Comparison of ENCODE assay signal across 20 mouse cellular contexts in genomic region chr19:27598350-27598749, GRCm38 (mm10).
A peak's percentile ranks its signal among the peaks of the same experiment; 100 is the strongest.
DNase-seq lines count a peak whose midpoint lies in the region; ATAC-seq and TF ChIP-seq lines count a peak whose summit lies in the region.
"Had no signal": no experiment of that assay in that cellular context is flagged by ENCODE, and none has a peak within 500 bp of the region (broad histone marks: within the 10 kb centered on the region; RNA-seq: fewer than 3 reads in every experiment).

No protein-coding gene starts in this region.

- H3K9me3 ChIP-seq in intestine, embryonic 14.5 days (ENCODE audit: control insufficient read depth, low read length) = no peaks in the 10 kb centered on the region
- no peaks in the 10 kb centered on the region for H3K9me3 ChIP-seq in intestine, embryonic 16.5 days (ENCODE audit: control insufficient read depth, low read length)
- H3K9me3 ChIP-seq: embryonic facial prominence, embryonic 13.5 days; liver, embryonic 15.5 days; megakaryocyte, embryonic 14.5 days; midbrain, embryonic 15.5 days had no signal

- no peak for ATAC-seq in intestine, embryonic 14.5 days (replicated peaks; ENCODE audit: low FRiP score, low TSS enrichment, low read depth)
- no peak for ATAC-seq in intestine, embryonic 16.5 days
- ATAC-seq: inflammation-experienced regulatory T-cells, adult 6 months; midbrain, embryonic 15.5 days had no signal

- H3K27ac ChIP-seq in intestine, embryonic 14.5 days (ENCODE audit: low read depth) = no peak overlapping the region
- no peak overlapping the region for H3K27ac ChIP-seq in intestine, embryonic 16.5 days (ENCODE audit: low read length)
- peak overlapping the region; percentile 68; the same call in 1 of the 2 replicates for H3K27ac ChIP-seq in layer of hippocampus, adult 2 months
- H3K27ac ChIP-seq: embryonic facial prominence, embryonic 13.5 days; liver, embryonic 15.5 days; midbrain, embryonic 15.5 days; stomach, postnatal 0 days had no signal

- H3K27me3 ChIP-seq in intestine, embryonic 14.5 days (replicated peaks; ENCODE audit: control insufficient read depth, insufficient read depth, low read length) = no peaks in the 10 kb centered on the region
- no peaks in the 10 kb centered on the region for H3K27me3 ChIP-seq in intestine, embryonic 16.5 days (replicated peaks; ENCODE audit: control insufficient read depth, insufficient read depth, low read length)
- H3K27me3 ChIP-seq: embryonic facial prominence, embryonic 13.5 days; liver, embryonic 15.5 days; megakaryocyte, embryonic 14.5 days; midbrain, embryonic 15.5 days had no signal

- TF ChIP-seq CTCF in layer of hippocampus, adult 2 months (conservative IDR thresholded peaks at IDR 0.05) = no peak

- WGBS in intestine, embryonic 14.5 days = 94% methylated on average over 5 of the region's 5 CpGs
- WGBS in intestine, embryonic 16.5 days = 84% methylated on average over 5 of the region's 5 CpGs

- no peak overlapping the region for H3K9ac ChIP-seq in intestine, embryonic 14.5 days (ENCODE audit: low read length)
- no peak overlapping the region for H3K9ac ChIP-seq in intestine, embryonic 16.5 days (ENCODE audit: low read depth, low read length)
- H3K9ac ChIP-seq: embryonic facial prominence, embryonic 13.5 days; liver, embryonic 15.5 days; midbrain, embryonic 15.5 days had no signal

- DNase-seq in cerebellum, postnatal 14 days = peak; percentile 34 to 42
- DNase-seq in cerebellum, postnatal 36 days = no peak
- peak; percentile 45 for DNase-seq in intestine, embryonic 14.5 days (ENCODE audit: low spot score)
- DNase-seq in layer of hippocampus, adult 2 months (ENCODE audit: low spot score in 2 of 2) = peak; percentile 44 to 72
- DNase-seq in right cerebral cortex, postnatal 25 days = peak; percentile 38
- DNase-seq in urinary bladder, postnatal 10 days (ENCODE audit: low spot score) = no peak
- no peak for DNase-seq in lung, postnatal 25 days (ENCODE audit: low spot score)
- DNase-seq: adrenal gland, adult 8-10 months; cerebellum, adult 11-12 months; heart, postnatal 4 days; lung, postnatal 10 days; retina, postnatal 1 day; thymus, postnatal 14 days had no signal

- H3K36me3 ChIP-seq in intestine, embryonic 14.5 days (ENCODE audit: control insufficient read depth, insufficient read depth, low read length) = no peaks in the 10 kb centered on the region
- no peaks in the 10 kb centered on the region for H3K36me3 ChIP-seq in intestine, embryonic 16.5 days (ENCODE audit: control insufficient read depth, insufficient read depth, low read length)
- H3K36me3 ChIP-seq: embryonic facial prominence, embryonic 13.5 days; liver, embryonic 15.5 days; midbrain, embryonic 15.5 days had no signal

- H3K4me2 ChIP-seq in intestine, embryonic 14.5 days (ENCODE audit: low read length) = no peak overlapping the region
- no peak overlapping the region for H3K4me2 ChIP-seq in intestine, embryonic 16.5 days (ENCODE audit: low read depth, low read length)
- H3K4me2 ChIP-seq: embryonic facial prominence, embryonic 13.5 days; liver, embryonic 15.5 days; midbrain, embryonic 15.5 days had no signal

- no peaks in the 10 kb centered on the region for H3K4me1 ChIP-seq in intestine, embryonic 14.5 days (replicated peaks; ENCODE audit: control insufficient read depth, insufficient read depth, low read length)
- no peaks in the 10 kb centered on the region for H3K4me1 ChIP-seq in intestine, embryonic 16.5 days (ENCODE audit: control insufficient read depth, insufficient read depth, low read length)
- H3K4me1 ChIP-seq: liver, embryonic 15.5 days; megakaryocyte, embryonic 14.5 days had no signal

- no peak overlapping the region for H3K4me3 ChIP-seq in intestine, embryonic 14.5 days (ENCODE audit: low read depth, low read length)
- H3K4me3 ChIP-seq in intestine, embryonic 16.5 days (ENCODE audit: low read length) = no peak overlapping the region
- no peak overlapping the region for H3K4me3 ChIP-seq in layer of hippocampus, adult 2 months
- H3K4me3 ChIP-seq: embryonic facial prominence, embryonic 13.5 days; liver, embryonic 15.5 days; megakaryocyte, embryonic 14.5 days; midbrain, embryonic 15.5 days had no signal

Comparison
In these comparisons a context has a peak if more than half of its experiments do, and no peak if none do; other contexts are left out.
1. DNase-seq: peak in cerebellum, postnatal 14 days (2 of 2), intestine, embryonic 14.5 days (single experiment), layer of hippocampus, adult 2 months (2 of 2) and right cerebral cortex, postnatal 25 days (single experiment); none in cerebellum, postnatal 36 days (0 of 2), urinary bladder, postnatal 10 days (single experiment) and lung, postnatal 25 days (single experiment).